Mouse (Mus musculus) CD4-positive, CD25-positive, alpha-beta regulatory T cell, adult 2 months (primary cell): Measurements from ENCODE around the gene Pdia5.
A peak's percentile ranks its signal among the peaks of the same experiment; 100 is the strongest.

Experiments
- DNase-seq: peaks from one replicate; pipeline ENCODE4 v3.0.0-alpha.2; 2012; ENCODE audit warnings: low read depth, low spot score

Gene Pdia5

GRCm38 (mm10) chr16:35441346-35442025 lies 49.2 kb downstream of the Pdia5 start:
- no peak for DNase-seq

- no peak for DNase-seq
Observed at GRCm38 (mm10) chr16:35439046-35439445, 51.6 kb downstream of the Pdia5 start.

- no peak for DNase-seq
Observed at GRCm38 (mm10) chr16:35431608-35432007, 59.1 kb downstream of the Pdia5 start.

GRCm38 (mm10) chr16:35424926-35425325 lies 65.7 kb downstream of the Pdia5 start:
- DNase-seq, result no peak

GRCm38 (mm10) chr16:35423250-35424139 lies 67.2 kb downstream of the Pdia5 start:
- no peak for DNase-seq

- DNase-seq, result no peak
Observed at GRCm38 (mm10) chr16:35422705-35423104, 68.0 kb downstream of the Pdia5 start.

GRCm38 (mm10) chr16:35422141-35422540 lies 68.5 kb downstream of the Pdia5 start:
- peak; percentile 16 for DNase-seq

- DNase-seq, result no peak
Observed at GRCm38 (mm10) chr16:35414616-35415015, 76.1 kb downstream of the Pdia5 start.

GRCm38 (mm10) chr16:35406706-35407105 lies 84.0 kb downstream of the Pdia5 start:
- no peak for DNase-seq

- DNase-seq, result no peak
Observed at GRCm38 (mm10) chr16:35406166-35406565, 84.5 kb downstream of the Pdia5 start.

GRCm38 (mm10) chr16:35405348-35406080 lies 85.2 kb downstream of the Pdia5 start:
- DNase-seq, result no peak

- DNase-seq, result no peak
Observed at GRCm38 (mm10) chr16:35404864-35405263, 85.8 kb downstream of the Pdia5 start.

- DNase-seq, result no peak
Observed at GRCm38 (mm10) chr16:35403891-35404290, 86.8 kb downstream of the Pdia5 start.

- DNase-seq, result no peak
Observed at GRCm38 (mm10) chr16:35403356-35403755, 87.3 kb downstream of the Pdia5 start.

GRCm38 (mm10) chr16:35392813-35393212 lies 97.9 kb downstream of the Pdia5 start:
- DNase-seq, result no peak

GRCm38 (mm10) chr16:35385654-35386053 lies 105.0 kb downstream of the Pdia5 start:
- DNase-seq, result no peak

GRCm38 (mm10) chr16:35380048-35380447 lies 110.6 kb downstream of the Pdia5 start:
- no peak for DNase-seq

- DNase-seq, result no peak
Observed at GRCm38 (mm10) chr16:35379344-35379743, 111.3 kb downstream of the Pdia5 start.

GRCm38 (mm10) chr16:35364063-35364428 lies 126.6 kb downstream of the Pdia5 start:
- no peak for DNase-seq

- DNase-seq, result peak; percentile 97
Observed at GRCm38 (mm10) chr16:35363150-35364062, 127.3 kb downstream of the Pdia5 start, which contains the start of gene Sec22a. Gene Sec22a, minus strand, starts transcription at chr16:35363918.

GRCm38 (mm10) chr16:35362221-35362620 lies 128.5 kb downstream of the Pdia5 start:
- DNase-seq, result peak; percentile 32
